Mouse (Mus musculus) v-Abl transformed pro-B cells (cell line): ENCODE results near the gene Cpxm1.

Experiments used
- in situ Hi-C, 2 experiments: fragments of 400-800 bp; cut with MboI; formaldehyde crosslinking; loops; one replicate each; pipeline ENCODE4 v1.15.1; 2025; ENCODE audit not compliant: unreplicated experiment in 2 of 2

Cpxm1 gene

DNA sequence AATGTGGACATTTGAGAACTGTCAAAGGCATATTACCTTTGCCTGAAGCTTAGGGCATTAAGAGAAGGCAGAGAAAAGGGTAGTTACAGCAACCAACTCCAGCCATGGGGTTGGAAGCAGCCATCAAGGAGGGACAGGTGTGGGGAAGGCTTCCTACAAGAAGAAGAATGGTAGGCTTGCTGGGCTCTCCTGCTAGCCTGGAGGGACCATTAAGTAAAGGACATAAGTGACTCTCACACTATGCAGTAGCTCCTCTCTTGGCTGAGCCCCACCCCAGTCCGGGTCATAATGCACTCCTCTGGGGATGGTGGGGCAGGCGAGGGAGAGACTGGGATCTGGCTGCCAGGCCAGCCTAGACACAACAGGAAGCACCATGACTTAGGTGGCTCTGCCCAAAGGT lies 8.8 kb upstream of the Cpxm1 start, which contains the start of gene Tmem239:
Tmem239 (plus strand) TSS at position 301 of the 400 bp plus-strand sequence.
- in situ Hi-C loops = loop anchor here in 1 of 2 experiments (5.0 kb wide), 1 partner anchor 119 kb away; no protein-coding TSS in a partner anchor

DNA sequence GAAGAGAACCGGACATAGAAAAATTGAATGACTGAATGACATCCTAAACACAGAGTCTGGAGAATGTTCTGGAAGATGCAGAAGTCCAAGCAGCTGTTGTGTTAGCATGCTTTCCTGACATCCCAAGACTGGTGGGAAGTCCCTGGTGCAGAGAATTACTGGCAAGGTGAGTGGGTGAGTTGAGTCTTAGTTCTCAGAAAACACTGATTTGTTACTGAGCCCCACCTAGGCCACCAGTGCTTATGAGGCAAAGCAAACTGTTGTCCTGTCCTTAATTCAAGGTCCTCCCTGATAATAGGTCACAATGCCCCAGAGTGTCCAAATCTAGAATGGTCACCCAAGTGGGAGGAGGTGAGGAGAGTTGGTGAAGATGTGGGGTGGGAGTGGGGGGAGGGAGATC lies 7.6 kb upstream of the Cpxm1 start, which contains the start of the genes Gm28372 and 1700020A23Rik:
Gm28372 (plus strand) TSS at position 301 of the 400 bp plus-strand sequence.
1700020A23Rik (plus strand) TSS at position 321 of the 400 bp plus-strand sequence.
- in situ Hi-C loops = loop anchor here in 1 of 2 experiments (5.0 kb wide), 1 partner anchor 118 kb away; no protein-coding TSS in a partner anchor

DNA sequence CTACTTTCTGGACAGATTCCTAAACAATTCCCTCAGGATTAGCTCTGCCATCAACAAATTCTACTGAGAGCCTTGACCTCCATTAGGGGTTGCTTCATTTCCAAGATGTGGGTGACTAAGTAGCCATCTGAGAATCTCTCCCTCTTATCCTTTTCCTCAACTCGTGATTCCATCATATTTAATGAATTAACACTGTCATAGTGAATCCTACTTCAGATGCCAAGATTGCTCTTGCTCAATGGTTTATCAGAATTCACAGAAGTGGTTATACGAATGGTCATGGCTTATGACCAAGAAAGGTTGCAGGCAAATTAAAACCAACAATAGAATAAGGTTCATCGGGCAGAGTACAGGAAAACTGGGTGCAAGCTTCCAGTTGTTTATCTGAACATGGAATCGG lies 4.5 kb upstream of the Cpxm1 start:
- in situ Hi-C loops = no loop called here

DNA sequence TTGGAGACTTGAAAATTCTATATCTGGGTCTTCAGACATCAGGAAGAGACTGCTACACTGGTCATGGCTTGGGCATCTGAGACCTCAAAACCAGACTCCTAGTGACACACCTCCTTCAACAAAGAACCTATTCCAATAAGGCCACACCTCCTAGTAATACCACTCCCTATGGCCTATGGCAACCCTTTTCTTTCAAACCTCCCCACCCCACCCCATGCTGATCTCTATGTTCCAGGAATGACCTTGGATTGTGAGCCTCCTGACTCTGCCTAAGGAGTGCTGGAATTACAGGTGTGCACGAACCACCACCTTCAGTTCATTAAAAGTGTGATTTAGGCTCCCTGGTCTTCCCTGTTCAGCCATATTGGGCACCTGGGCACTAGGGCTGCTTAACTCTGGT lies 2.7 kb upstream of the Cpxm1 start:
- in situ Hi-C loops = no loop called here

DNA sequence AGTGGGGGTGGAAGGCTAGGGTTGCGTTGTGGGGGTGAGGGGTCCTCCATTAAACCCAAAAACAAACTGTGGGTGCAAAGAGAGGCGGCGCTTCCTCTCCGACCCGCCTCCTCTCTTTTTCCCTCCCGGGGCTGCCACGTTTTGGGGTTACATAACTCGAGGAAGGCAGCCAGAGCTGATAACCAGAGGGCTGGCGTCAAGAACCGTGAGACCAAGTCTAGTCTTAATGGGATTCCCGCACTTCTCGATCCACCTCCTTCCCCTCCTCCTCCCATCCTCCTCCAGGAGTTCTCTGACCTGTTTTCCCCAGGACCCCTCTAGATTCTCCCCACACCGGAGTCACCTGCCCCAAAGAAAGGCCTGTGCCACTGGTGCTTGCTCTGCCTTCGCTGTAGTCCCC lies 717 bp upstream of the Cpxm1 start:
- in situ Hi-C loops = no loop called here

DNA sequence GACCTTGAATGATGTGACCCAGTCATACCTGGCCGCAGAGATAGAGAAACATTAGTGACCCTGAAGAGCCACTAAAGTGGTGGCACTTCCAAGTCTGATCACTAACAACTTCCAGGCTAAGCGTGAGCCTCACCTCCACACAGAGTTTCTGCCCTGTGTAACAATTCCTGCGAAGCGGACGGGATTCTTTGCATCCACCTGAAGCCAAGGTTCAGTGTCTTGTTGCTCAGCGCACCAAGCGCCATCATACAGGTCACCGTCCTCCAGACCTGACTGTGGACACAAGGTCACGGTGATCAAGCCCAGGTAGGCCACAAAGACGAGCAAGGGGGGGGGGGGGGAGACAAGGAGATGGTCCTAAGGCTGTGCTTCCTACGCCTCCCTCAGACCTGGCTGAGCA lies 1.7 kb downstream of the Cpxm1 start:
- in situ Hi-C loops = no loop called here

DNA sequence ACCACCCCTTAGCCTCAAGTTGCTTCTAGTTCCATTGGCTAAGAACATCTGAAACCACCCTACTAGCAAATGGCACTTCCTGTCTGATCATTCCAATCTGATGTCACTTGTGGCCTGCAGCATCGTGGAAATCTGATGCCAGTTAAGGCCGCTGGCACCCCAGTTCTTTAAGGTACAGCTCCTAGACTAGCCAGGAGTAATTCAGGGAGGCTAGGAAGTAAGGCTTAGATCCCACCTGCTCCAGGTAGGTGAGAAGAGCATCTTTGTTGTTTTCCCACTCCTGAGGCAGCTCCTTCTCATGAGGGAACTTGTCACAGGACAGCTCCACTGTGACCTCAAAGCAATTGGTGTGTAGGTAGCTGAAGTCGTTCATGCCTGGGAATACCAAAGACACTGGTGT lies 4.5 kb downstream of the Cpxm1 start:
- in situ Hi-C loops = no loop called here

DNA sequence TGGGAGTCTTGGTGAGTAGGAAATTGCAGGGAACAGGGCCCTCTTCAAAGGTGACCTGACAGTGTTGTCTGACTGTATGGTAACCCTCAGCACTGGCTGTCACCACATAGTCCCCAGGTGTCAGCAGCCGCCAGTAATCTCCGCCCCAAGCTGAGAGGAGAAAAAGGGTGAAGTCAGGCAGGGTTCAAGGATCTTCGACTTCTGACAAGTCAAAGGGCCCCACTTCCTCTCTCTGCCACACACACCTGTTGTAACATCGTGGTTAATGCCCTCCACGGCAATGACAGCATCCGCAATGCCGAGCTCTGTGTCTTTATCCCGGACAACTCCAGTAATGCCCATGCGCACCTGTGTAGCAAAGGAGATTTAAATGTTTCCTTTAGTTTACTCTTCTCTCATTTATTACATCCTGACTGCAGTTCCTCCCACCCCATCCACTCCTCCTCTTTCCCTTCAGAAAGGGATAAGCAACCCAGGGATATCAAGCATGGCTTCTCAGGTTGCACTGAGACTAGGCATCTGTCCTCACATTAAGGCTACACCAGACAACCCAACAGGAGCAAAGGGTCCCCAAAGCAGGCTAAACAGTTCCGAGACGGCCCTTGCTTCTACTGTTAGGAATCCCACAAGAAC lies 6.3 kb downstream of the Cpxm1 start:
- in situ Hi-C loops = no loop called here

DNA sequence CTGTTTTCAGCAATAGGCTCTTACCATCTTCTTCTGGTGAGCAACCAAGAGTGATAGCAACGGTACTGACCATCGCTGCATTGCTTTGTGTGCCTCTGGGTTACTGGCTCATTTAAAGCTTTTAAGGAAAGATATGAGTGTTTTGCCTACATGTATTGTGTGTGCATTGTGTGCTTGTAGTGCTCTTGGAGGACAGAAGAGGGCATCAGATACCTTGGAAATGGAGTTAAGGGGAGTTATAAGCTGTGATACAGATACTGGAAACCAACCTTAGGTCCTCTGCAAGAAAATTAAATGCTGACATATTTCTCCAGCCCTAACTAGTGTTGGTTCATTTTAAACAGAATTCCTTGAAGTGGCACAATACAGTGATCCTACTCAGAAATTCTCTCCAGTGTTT lies 8.6 kb downstream of the Cpxm1 start:
- in situ Hi-C loops = loop anchor here in 1 of 2 experiments (10.0 kb wide), 1 partner anchor 566 kb away; no protein-coding TSS in a partner anchor

DNA sequence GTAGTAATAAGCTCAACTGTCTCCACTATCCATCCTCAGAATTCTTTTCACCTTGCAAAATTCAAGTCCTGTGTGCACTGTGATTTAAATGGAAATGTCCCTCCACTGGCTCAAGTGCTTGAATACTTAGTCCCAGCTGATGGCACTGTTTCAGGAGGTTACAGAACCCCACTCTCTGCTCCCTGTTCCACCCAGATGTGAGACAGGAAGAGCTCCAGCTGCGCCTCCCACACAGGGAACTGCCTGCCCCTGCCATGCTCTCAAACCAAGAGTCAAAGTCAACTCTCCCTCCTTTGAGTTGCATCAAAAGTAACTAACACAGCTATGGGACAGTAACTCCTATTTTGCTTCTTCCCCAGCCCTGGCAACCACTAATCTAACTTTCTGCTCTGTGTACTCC lies 11.2 kb downstream of the Cpxm1 start:
- in situ Hi-C loops = loop anchor here in 1 of 2 experiments (10.0 kb wide), 1 partner anchor 569 kb away; no protein-coding TSS in a partner anchor

DNA sequence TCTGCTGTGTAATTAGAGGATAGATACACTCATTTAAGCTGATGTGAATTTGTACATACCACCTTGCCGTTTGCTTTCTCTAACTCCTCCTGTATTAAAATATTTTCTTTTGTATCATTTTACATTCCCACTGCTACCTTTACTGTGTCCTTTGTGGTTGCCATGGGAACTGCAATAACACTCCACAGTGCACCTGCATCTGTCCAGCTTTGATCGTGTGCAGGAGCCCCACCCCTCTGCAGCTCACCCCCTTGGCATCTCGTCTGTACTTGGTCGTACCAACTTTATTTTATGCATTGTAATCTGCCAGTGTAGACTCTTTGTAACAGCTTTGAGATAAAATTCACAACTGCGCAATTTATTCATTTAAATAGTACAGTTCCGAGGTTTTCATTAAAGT lies 13.5 kb downstream of the Cpxm1 start:
- in situ Hi-C loops = loop anchor here in 1 of 2 experiments (10.0 kb wide), 1 partner anchor 571 kb away; no protein-coding TSS in a partner anchor

DNA sequence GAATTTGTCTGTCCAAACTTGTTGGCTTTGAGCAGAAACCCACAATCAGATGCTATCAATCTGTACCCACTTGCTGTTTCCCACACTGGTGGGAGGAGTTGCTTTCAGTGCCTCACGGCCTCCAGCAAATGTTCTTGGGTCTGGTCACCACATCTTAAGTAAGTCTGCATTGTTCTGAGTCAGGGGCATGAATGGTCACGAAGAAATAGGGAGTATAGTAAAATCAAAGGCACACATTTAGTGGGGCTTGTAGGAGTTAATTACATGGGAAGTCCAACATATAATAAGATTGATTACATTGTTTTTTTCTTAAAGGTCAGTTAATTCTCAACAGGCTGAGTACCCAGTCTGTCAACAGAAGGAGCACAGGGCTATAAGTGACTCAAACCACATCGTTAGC lies 14.2 kb downstream of the Cpxm1 start:
- in situ Hi-C loops = loop anchor here in 1 of 2 experiments (10.0 kb wide), 1 partner anchor 572 kb away; no protein-coding TSS in a partner anchor

DNA sequence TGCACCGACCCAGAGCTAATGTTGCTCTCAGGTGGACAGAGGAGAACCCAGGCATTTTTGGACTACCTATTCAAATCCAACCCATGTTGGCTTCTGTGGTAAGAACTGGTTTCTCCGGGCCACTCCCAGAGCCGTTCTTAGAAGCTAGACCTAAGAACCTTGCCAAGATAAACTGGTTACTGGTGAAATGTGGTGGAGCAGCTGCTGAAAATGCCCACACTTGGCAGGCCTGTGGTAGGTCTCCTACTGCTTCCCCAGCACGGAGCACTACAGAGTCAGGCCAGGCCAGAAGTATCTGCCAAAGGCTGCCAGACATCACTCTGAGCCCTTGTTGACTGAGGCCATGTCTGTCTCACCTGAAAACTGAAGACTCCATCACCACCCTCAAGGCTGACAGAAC lies 22.4 kb downstream of the Cpxm1 start:
- in situ Hi-C loops = loop anchor here in 1 of 2 experiments (25.0 kb wide), 2 partner anchors 488 to 713 kb away; no protein-coding TSS in a partner anchor

DNA sequence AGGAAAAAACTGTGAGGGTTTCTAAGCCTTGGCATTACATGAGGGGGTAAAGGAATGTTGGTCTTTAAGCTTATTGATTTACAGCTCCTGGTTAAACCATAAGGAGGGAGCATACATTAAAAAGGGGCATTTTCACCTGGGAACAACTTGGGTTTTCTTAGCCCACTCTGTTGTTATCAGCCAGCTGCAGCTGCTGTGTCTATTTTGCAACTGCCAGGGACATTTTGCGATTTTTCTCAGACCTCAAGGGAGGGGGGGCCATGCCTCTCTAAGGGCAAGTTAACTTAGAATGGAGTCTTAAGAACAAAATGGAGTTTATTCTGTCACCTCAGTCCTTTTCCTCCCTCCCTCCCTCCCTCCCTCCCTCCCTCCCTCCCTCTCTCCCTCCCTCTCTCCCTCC lies 24.3 kb downstream of the Cpxm1 start:
- in situ Hi-C loops = loop anchor here in 1 of 2 experiments (25.0 kb wide), 2 partner anchors 486 to 711 kb away; no protein-coding TSS in a partner anchor

DNA sequence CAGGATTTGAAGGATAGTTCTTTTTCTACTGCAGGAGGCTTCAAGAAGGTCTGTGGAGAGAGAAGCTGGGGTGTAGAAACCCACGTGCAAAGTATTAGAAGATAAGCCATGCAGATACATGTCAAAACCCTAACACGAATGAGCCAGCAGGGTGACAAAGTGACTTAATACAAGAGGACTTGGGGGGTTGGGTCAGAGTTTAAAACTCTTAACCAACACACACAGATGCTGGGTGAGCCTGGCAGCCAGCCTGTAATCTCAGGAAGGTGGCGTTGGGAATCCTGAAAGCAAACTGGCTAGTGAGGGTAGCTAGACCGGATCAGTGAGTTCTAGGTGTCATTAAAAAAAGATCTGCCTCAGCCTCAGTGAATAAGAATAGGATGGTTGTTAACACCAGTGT lies 30.0 kb downstream of the Cpxm1 start:
- in situ Hi-C loops = loop anchor here in 1 of 2 experiments (25.0 kb wide), 2 partner anchors 480 to 705 kb away; no protein-coding TSS in a partner anchor

DNA sequence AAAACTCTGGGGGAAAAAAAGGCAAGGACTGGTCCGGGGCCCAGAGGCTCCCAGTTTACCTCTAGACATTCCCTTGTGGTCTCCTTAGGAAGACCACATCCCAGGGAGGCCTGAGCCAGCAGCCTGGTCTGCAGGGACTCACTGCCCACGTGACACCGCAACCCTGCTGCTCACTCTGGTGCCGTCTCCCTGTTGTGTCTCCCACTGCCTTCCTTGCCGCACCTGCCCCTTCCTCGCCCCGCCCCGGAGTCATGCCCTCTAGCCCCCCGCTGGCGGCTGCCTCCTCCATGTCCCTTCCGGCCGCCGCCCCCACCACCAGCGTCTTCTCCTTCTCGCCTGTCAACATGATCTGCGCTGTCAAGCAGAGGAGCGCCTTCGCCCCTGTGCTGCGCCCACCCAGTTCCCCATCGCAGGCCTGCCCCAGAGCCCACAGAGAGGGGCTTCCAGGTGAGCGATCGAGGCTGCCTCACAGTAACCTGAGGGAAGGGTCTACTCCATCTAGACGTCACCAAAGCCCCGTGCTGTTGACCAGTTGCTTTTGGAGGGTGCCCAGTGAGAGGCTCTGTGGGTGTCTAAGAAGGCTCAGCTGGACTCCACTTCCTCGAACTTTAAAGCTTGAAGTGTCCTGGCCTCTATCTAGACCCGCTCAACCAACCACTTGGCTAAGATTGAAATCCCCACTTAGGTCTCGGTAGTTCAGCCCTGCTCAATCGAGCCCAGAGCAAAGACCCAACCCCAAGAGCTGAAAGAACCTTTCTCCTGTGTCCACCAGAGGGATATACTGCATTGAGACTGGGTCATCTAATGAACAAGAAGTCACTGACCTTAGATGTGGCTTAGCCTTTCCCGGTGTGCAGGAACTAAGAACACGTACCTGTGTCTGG lies 31.9 kb downstream of the Cpxm1 start:
- in situ Hi-C loops = loop anchor here in 1 of 2 experiments (25.0 kb wide), 2 partner anchors 478 to 703 kb away; no protein-coding TSS in a partner anchor

DNA sequence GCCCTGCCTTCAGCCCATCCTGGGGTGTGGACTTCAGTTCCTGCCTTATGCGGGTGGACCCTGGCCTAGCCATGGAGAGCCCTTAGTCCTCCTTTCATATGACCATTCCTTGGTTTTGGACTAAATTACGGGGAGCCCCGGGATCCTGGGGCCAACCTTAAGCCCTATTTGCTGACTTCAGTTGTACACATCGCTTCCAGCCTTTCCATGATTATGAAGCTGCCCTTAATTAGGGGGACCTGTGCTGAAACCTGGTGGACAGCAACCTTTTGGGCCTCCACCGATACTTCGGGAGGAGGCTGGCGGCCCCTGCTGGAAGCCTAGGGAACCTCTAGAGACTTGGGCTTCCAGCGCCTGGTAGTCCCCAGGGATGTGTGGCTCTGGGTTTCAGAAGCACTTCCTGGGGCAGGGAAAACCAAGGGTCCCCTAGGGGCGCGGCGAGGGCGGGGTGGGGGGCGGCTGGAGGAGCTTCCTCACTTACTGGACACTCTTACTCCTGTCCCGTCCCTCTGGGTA lies 34.8 kb downstream of the Cpxm1 start:
- in situ Hi-C loops = loop anchor here in 1 of 2 experiments (5.0 to 25.0 kb wide), 3 partner anchors 70 to 700 kb away; no protein-coding TSS in a partner anchor

DNA sequence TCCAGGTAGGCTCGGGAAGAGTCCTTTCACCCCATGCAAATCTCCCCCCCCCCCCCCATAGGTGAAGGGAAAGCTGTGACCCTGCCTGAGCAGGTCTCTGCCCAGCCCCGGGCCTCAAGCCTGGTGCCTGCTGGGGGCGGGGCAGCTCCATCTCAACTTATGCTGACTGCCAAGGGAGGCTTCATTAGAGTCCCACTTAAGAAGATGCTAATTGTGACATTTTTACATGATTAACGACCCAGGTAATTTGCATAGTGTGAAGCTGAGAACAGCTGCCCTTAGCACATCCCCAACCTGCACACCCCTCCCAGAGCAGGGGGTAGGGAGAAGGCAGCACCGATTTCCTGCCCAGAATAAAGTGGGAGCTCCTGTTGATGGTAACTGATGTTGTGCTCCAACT lies 38.5 kb downstream of the Cpxm1 start:
- in situ Hi-C loops = loop anchor here in 1 of 2 experiments (25.0 kb wide), 2 partner anchors 472 to 697 kb away; no protein-coding TSS in a partner anchor

DNA sequence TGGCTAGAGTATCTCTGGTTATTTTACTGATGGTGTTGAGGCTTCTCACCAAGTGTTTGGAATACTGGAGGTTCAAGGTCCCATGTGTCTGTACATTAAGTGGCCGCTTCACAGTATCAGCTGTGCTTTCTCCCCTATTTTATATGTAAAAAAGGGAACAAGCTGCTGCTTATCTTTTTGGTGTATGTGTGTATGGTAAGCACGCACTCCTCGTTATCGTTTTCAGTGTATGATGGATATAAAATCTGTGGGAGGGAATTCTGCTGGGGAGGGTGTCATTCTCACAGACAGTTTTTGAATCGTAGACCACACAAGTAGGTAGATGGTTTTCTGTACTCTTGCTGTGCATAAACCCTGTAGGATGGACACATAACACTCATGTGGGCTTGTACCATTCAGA lies 39.8 kb downstream of the Cpxm1 start:
- in situ Hi-C loops = loop anchor here in 1 of 2 experiments (25.0 kb wide), 2 partner anchors 470 to 695 kb away; no protein-coding TSS in a partner anchor

DNA sequence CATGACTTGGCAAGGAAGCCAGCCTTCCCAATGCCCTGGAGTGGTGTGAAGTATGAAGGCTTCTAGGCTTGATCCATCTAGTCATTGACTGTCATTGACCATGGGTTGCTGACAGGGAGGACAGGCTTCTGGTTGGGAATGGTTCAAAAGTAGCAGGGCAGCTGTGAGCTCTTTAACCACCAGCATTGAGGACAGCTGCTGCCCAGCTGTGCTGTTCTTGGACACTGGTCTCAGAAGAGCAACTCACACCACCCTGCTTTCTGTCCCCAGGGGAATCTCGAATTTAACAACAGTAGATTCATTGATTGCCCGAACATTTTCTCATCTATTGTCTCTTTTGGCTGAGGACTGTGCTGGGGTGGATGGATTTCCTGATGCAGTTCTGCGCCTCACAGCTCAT lies 43.5 kb downstream of the Cpxm1 start:
- in situ Hi-C loops = loop anchor here in 1 of 2 experiments (25.0 kb wide), 2 partner anchors 467 to 692 kb away; no protein-coding TSS in a partner anchor
